Mouse (Mus musculus) G1E (cell line): ENCODE results near the gene Slc2a12.

Experiments used
- CTCF ChIP-seq: IDR thresholded peaks from 2 replicates; pipeline ENCODE4 v1.5.1; 2012; ENCODE audit warnings: low read depth, low read length, inconsistent platforms, mixed read lengths
- GATA1 ChIP-seq: IDR thresholded peaks from 2 replicates; pipeline ENCODE4 v1.6.1; 2012; ENCODE audit warnings: borderline replicate concordance, low read length, inconsistent platforms, mixed read lengths

- TF ChIP-seq CTCF (no peak), GATA1 (no peak)
Observed at GRCm38 (mm10) chr10:22628832-22629231, 16.0 kb upstream of the Slc2a12 start.
